Mouse (Mus musculus) heart, embryonic 14.5 days (tissue): ENCODE results near the gene Sel1l2. TPM values are rescaled to one million over a fixed set of nuclear protein-coding genes. Genes with fewer than 3 reads are reported as not detected.

Experiments used
- ATAC-seq: fragments of 200-750 bp; cut with Nextera tagmentation; 2 replicates; pipeline ENCODE4 v1.8.0; 2017; ENCODE audit warnings: low read depth, moderate TSS enrichment; ENCODE audit not compliant: insufficient number of reproducible peaks, insufficient read depth, low FRiP score
- H3K27ac ChIP-seq, 2 experiments: fragments of 200-500 bp in 1 of 2; fragments of 300-500 bp in 1 of 2; sonication (generic) in 1 of 2; replicated peaks in 1 of 2; 2 replicates each; pipeline ENCODE4 v1.5.1; 2012 to 2014; ENCODE audit warnings: low read depth in 2 of 2, low read length in 2 of 2, control low read depth in 1 of 2, mild to moderate bottlenecking in 1 of 2, mixed read lengths in 1 of 2; ENCODE audit not compliant: control insufficient read depth in 1 of 2, insufficient read depth in 1 of 2
- H3K27me3 ChIP-seq: fragments of 300-500 bp; sonication (generic); 2 replicates; pipeline ENCODE4 v1.6.1; 2014; ENCODE audit warnings: mild to moderate bottlenecking, low read length, control low read depth; ENCODE audit not compliant: control insufficient read depth, insufficient read depth
- H3K36me3 ChIP-seq: fragments of 300-500 bp; sonication (generic); 2 replicates; pipeline ENCODE4 v1.6.1; 2014; ENCODE audit warnings: mild to moderate bottlenecking, control low read depth, low read length, mixed read lengths; ENCODE audit not compliant: control insufficient read depth, insufficient read depth
- H3K4me1 ChIP-seq, 2 experiments: fragments of 200-500 bp in 1 of 2; fragments of 300-500 bp in 1 of 2; sonication (generic) in 1 of 2; 2 replicates each; pipeline ENCODE4 v1.6.1; 2012 to 2014; ENCODE audit warnings: low read length in 2 of 2, control low read depth in 1 of 2, mixed read lengths in 1 of 2; ENCODE audit not compliant: control insufficient read depth in 2 of 2, insufficient read depth in 2 of 2
- H3K4me2 ChIP-seq: fragments of 300-500 bp; sonication (generic); 2 replicates; pipeline ENCODE4 v1.6.1; 2014; ENCODE audit warnings: mild to moderate bottlenecking, low read length
- H3K4me3 ChIP-seq, 2 experiments: fragments of 200-500 bp in 1 of 2; fragments of 300-500 bp in 1 of 2; sonication (generic) in 1 of 2; 2 replicates each; pipeline ENCODE4 v1.5.1; 2012 to 2014; ENCODE audit warnings: low read length in 2 of 2, mild to moderate bottlenecking in 2 of 2, control low read depth in 1 of 2, low read depth in 1 of 2, moderate library complexity in 1 of 2; ENCODE audit not compliant: control insufficient read depth in 1 of 2, insufficient read depth in 1 of 2
- H3K9ac ChIP-seq: fragments of 300-500 bp; sonication (generic); 2 replicates; pipeline ENCODE4 v1.6.1; 2014; ENCODE audit warnings: mild to moderate bottlenecking, low read length
- H3K9me3 ChIP-seq: fragments of 300-500 bp; sonication (generic); 2 replicates; pipeline ENCODE4 v1.6.1; 2016; ENCODE audit warnings: low read length, control low read depth; ENCODE audit not compliant: control insufficient read depth
- WGBS: fragments of 180-500 bp; shearing (Covaris S2); extraction: QIAGEN DNeasy Blood & Tissue Kit; methylation state at CpG from one replicate; pipeline ENCODE4 v1.1.7; 2014; 5-methylcytosine and 5-hydroxymethylcytosine counted together
- polyA plus RNA-seq: library from polyadenylated mRNA; unstranded; fragments of >200 nt; fragmentation: Nextera tagmentation; extraction: Ambion mirVana; gene quantifications from 2 replicates; pipeline ENCODE4 v1.2.1, GENCODE M21; 2014

The Sel1l2 gene
- polyA plus RNA-seq, 1 experiment from 2014 or later = not detected

DNA sequence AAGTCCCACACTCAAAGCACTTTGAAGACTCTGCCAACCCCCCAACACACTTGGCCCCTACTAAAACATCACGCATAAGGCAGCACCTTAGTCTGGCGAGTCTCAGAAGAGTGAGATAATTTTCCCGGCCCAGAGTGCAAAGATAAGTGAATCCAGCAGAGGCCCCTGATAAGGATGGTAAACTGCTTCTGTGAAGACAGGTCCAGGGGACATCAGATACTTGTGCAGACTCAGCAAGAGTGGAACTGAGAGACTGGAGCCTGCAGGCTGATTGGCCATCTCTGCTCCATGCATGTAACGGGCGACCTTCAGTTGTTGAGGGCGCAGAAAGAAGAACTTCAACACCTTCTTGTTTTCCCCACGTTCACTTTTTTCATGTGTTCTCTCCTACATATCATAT, 47.1 kb downstream of the Sel1l2 start:
- Histone ChIP-seq H3K9me3 (no peaks in the 10 kb centered on the region), H3K4me1 (peaks cover 3 to 4% of the 10 kb centered on the region in 2 experiments; a peak in 2 of 4 replicates), H3K9ac (no peak overlapping the region), H3K36me3 (no peaks in the 10 kb centered on the region), H3K27me3 (no peaks in the 10 kb centered on the region), H3K4me2 (no peak overlapping the region), H3K4me3 (no peak overlapping the region), H3K27ac (no peak overlapping the region)
- WGBS = 22% methylated on average over 7 of the region's 7 CpGs
- no peak for ATAC-seq

- H3K9me3 ChIP-seq = no peaks in the 10 kb centered on the region
- H3K27ac ChIP-seq = no peak overlapping the region
- H3K9ac ChIP-seq = no peak overlapping the region
- H3K4me1 ChIP-seq = no peaks in the 10 kb centered on the region
- no peak overlapping the region for H3K4me3 ChIP-seq
- H3K36me3 ChIP-seq = no peaks in the 10 kb centered on the region
- H3K4me2 ChIP-seq = no peak overlapping the region
- no peak for ATAC-seq
- H3K27me3 ChIP-seq = no peaks in the 10 kb centered on the region
- WGBS = 70% methylated on average over 5 of the region's 5 CpGs
Measured at GRCm38 (mm10) chr2:140330508-140331306, 58.8 kb downstream of the Sel1l2 start.

DNA sequence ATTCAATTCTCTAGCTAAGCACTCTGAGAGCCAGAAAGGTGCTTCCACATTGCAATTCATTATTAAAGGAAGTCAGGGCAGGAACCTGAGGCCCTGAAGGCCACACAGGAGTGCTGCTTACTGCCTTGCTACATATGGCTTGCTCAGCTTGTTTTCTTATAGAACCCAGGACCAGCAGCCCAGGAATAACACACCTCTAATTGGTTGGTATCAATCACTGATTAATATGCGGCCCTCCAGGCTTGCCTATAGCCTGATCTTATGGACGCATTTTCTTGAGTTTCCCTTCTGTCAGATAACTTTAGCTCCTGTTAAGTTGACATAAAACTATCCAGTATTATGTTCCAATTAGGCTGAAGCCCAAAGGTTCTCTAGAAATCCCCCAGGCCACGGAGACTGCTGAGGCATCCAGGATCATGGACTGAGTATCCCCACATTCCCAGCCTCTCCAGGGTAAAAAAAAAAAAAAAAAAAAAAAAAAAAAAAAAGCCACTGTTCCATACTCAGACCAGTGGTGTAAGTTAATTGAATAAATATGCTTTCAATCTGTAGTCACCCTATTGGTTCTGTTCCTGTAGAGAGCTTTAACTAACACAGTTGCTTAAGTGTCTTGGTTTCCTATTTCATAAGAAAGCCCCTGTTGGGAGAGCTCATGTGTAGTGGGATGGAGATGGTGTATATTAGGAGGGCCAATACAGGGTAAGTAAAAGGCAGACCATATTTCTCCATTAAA, 86.4 kb downstream of the Sel1l2 start:
- WGBS = 62% methylated on average over 3 of the region's 3 CpGs
- H3K27ac ChIP-seq = no peak overlapping the region
- no peak overlapping the region for H3K4me2 ChIP-seq
- no peaks in the 10 kb centered on the region for H3K27me3 ChIP-seq
- no peak overlapping the region for H3K9ac ChIP-seq
- no peaks in the 10 kb centered on the region for H3K9me3 ChIP-seq
- ATAC-seq = no peak
- H3K4me1 ChIP-seq = no peaks in the 10 kb centered on the region
- no peak overlapping the region for H3K4me3 ChIP-seq
- no peaks in the 10 kb centered on the region for H3K36me3 ChIP-seq

- Histone ChIP-seq H3K4me1 (no peaks in the 10 kb centered on the region), H3K36me3 (no peaks in the 10 kb centered on the region), H3K27ac (no peak overlapping the region), H3K9ac (no peak overlapping the region), H3K4me3 (no peak overlapping the region), H3K27me3 (no peaks in the 10 kb centered on the region), H3K9me3 (no peaks in the 10 kb centered on the region), H3K4me2 (no peak overlapping the region)
- WGBS = 41% methylated on average over 4 of the region's 4 CpGs
- no peak for ATAC-seq
Measured at GRCm38 (mm10) chr2:140297155-140297554, 92.4 kb downstream of the Sel1l2 start.

DNA sequence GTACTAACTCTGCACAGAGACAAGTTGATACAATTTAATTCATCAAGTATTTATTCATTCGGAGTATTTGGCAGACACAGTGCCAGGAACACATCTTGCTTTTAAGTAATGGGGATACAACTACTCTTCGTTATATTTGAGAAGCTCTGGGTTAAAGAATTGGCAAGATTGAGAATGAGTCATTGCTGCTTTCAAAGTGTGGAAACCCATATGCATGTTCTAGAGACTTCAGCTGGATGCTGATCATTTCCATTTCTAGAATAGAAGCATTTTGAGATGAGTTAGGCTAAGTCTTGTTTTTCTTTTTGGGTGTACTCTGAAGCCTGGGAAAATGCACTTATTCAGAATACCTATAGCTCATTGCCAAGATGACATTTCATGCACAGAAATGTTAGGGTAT, 95.7 kb downstream of the Sel1l2 start:
- H3K4me3 ChIP-seq = no peak overlapping the region
- H3K4me2 ChIP-seq = no peak overlapping the region
- 85% methylated on average over 2 of the region's 2 CpGs for WGBS
- no peak overlapping the region for H3K27ac ChIP-seq
- H3K4me1 ChIP-seq = no peaks in the 10 kb centered on the region
- H3K36me3 ChIP-seq = no peaks in the 10 kb centered on the region
- no peak for ATAC-seq
- H3K9ac ChIP-seq = no peak overlapping the region
- H3K27me3 ChIP-seq = no peaks in the 10 kb centered on the region
- no peaks in the 10 kb centered on the region for H3K9me3 ChIP-seq

- Histone ChIP-seq H3K27ac (no peak overlapping the region), H3K4me3 (no peak overlapping the region), H3K9me3 (no peaks in the 10 kb centered on the region), H3K36me3 (no peaks in the 10 kb centered on the region), H3K4me2 (no peak overlapping the region), H3K4me1 (no peaks in the 10 kb centered on the region), H3K27me3 (no peaks in the 10 kb centered on the region), H3K9ac (no peak overlapping the region)
- 59% methylated on average over 8 of the region's 8 CpGs for WGBS
- ATAC-seq = no peak
Measured at GRCm38 (mm10) chr2:140280808-140281207, 108.7 kb downstream of the Sel1l2 start.

GRCm38 (mm10) chr2:140255595-140256141, 133.8 kb downstream of the Sel1l2 start:
- WGBS = 85% methylated on average over 2 of the region's 2 CpGs
- Histone ChIP-seq H3K4me3 (no peak overlapping the region), H3K27me3 (no peaks in the 10 kb centered on the region), H3K36me3 (no peaks in the 10 kb centered on the region), H3K4me2 (no peak overlapping the region), H3K27ac (no peak overlapping the region), H3K9ac (no peak overlapping the region), H3K9me3 (no peaks in the 10 kb centered on the region), H3K4me1 (no peaks in the 10 kb centered on the region)
- ATAC-seq = no peak
